Mouse (Mus musculus): ENCODE results near the gene Rasl11b. TPM values are rescaled to one million over a fixed set of nuclear protein-coding genes. Genes with fewer than 3 reads are reported as not detected.
A peak's percentile ranks its signal among the peaks of the same experiment; 100 is the strongest.

Gene Rasl11b
- polyA plus RNA-seq, 1 experiment: 7.7 TPM

GRCm38 (mm10) chr5:74193626-74194025, 1.5 kb upstream of the Rasl11b start:
- Histone ChIP-seq H3K27ac (ENCODE audit: insufficient read depth, low read length) (no peak overlapping the region), H3K4me1 (ENCODE audit: control insufficient read depth, insufficient read depth, insufficient read length) (peaks cover 13% of the 10 kb centered on the region), H3K36me3 (ENCODE audit: control insufficient read depth, insufficient read depth, low read length) (no peaks in the 10 kb centered on the region), H3K4me3 (ENCODE audit: extremely low read depth, insufficient read depth, insufficient read length) (no peak overlapping the region), H3K27me3 (ENCODE audit: control insufficient read depth, insufficient read depth, low read length) (peaks cover 8% of the 10 kb centered on the region)
- WGBS: 73% methylated on average over 7 of the region's 7 CpGs
- no peak for DNase-seq (ENCODE audit: low read depth in 1 of 2, low spot score in 2 of 2)
- no peak for TF ChIP-seq POLR2A (IDR thresholded peaks at IDR 0.05; ENCODE audit: low read depth, low read length)
- no peak for TF ChIP-seq CTCF (IDR thresholded peaks at IDR 0.05; ENCODE audit: extremely low read depth, insufficient read depth, insufficient read length, insufficient replicate concordance)

DNA sequence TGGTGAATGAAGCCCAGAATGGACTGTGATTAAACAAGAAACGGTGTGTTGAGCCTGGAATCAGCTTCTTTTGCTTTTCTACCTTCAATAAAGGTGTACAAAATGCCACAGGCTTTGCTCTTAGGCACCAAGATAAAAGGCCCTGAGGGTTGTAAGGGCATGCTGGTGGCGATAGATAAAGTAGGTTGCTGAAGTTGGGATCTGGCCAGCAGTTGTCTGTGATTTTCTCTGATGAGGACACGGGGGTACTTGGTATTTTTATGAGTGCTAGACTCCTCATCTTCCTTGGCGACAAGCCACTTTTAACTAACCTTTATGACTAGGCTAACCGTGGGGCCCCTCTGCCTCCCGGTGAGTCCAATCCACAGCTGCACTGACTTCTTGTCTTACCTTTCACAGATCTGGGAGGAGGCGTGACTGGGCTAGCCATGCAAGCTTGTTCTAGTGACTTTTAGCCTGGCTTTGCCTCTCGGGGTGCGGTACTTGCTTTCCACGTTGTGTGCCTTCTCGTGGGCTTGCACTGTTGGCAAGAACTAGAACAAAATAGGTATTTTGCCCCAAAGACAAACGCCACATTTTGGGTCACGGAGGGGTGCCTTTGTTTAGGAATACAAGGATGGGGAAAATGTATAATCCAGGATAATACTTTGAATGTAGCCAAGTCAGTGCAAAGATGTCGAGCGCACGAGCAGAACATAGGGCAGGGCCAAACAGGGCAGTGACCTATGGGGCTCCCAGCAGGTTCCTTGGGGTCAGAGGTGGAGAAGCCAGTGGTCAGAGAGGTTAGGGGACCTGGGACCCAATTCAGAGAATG, 852 bp upstream of the Rasl11b start:
- Histone ChIP-seq H3K27ac (ENCODE audit: insufficient read depth, low read length) (no peak overlapping the region), H3K4me1 (ENCODE audit: control insufficient read depth, insufficient read depth, insufficient read length) (peaks cover 13% of the 10 kb centered on the region), H3K4me3 (ENCODE audit: extremely low read depth, insufficient read depth, insufficient read length) (peak overlapping the region; percentile 82; the same call in 1 of the 2 replicates), H3K27me3 (ENCODE audit: control insufficient read depth, insufficient read depth, low read length) (peaks cover 8% of the 10 kb centered on the region), H3K36me3 (ENCODE audit: control insufficient read depth, insufficient read depth, low read length) (no peaks in the 10 kb centered on the region)
- WGBS: 56% methylated on average over 16 of the region's 16 CpGs
- no peak for DNase-seq (ENCODE audit: low read depth in 1 of 2, low spot score in 2 of 2)
- TF ChIP-seq POLR2A (IDR thresholded peaks at IDR 0.05; ENCODE audit: low read depth, low read length) (no peak), CTCF (IDR thresholded peaks at IDR 0.05; ENCODE audit: extremely low read depth, insufficient read depth, insufficient read length, insufficient replicate concordance) (no peak)

DNA sequence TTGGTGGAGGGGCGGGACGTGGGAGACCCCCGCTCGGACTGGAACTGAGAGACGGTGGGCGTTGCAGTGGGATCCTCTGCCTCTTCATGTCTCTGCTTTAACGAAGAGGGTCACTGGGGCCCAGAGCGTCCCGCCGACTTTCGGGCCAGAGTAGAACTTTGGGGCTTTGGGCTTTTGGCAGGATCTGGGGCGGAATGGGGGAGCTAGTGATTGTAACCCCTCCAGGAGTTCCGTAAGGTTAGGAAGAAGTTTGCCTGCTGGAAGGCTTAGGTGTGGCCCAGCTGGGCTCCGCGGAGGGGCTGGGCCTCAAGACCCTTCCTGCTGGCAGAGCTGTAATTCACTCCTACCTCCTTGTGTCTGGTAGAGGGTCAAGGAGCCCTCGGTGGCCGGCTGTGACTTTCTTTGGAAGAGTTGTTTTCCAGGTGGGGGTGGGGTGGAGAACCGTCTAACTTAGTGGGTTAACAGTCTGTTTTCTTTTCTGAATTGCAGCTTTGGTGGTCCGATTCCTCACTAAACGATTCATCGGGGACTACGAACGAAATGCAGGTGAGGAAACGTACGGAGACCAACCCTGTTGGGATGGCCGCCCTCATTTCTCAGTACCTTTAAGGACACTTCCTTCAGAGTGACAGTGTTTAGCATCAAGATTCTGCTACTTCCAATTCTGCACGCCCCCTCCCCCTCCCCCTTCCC, 674 bp downstream of the Rasl11b start:
- TF ChIP-seq POLR2A (IDR thresholded peaks at IDR 0.05; ENCODE audit: low read depth, low read length): no peak
- TF ChIP-seq CTCF (IDR thresholded peaks at IDR 0.05; ENCODE audit: extremely low read depth, insufficient read depth, insufficient read length, insufficient replicate concordance): no peak
- 22% methylated on average over 26 of the region's 27 CpGs for WGBS
- Histone ChIP-seq H3K27me3 (ENCODE audit: control insufficient read depth, insufficient read depth, low read length) (peaks cover 8% of the 10 kb centered on the region), H3K4me3 (ENCODE audit: extremely low read depth, insufficient read depth, insufficient read length) (peak overlapping the region; percentile 82), H3K4me1 (ENCODE audit: control insufficient read depth, insufficient read depth, insufficient read length) (peaks cover 13% of the 10 kb centered on the region), H3K27ac (ENCODE audit: insufficient read depth, low read length) (peak overlapping the region; percentile 29), H3K36me3 (ENCODE audit: control insufficient read depth, insufficient read depth, low read length) (no peaks in the 10 kb centered on the region)
- no peak for DNase-seq (ENCODE audit: low read depth in 1 of 2, low spot score in 2 of 2)

DNA sequence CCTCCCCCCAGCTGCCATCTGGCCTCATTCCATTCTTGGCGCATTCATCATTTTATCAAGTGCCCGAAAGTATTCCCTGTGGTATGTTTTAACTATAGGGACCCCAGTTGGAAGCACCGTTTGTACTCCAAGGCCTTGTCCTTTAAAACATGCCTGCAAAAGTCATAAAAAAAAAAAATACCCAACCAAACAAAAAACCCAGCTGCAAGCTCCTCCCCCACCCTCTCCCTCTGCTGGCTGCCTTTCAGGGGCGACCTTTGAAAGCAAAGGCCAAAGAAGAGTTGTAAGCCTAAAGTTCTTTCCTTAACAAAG, 1.2 kb downstream of the Rasl11b start:
- Histone ChIP-seq H3K36me3 (ENCODE audit: control insufficient read depth, insufficient read depth, low read length) (no peaks in the 10 kb centered on the region), H3K27me3 (ENCODE audit: control insufficient read depth, insufficient read depth, low read length) (peaks cover 8% of the 10 kb centered on the region), H3K4me3 (ENCODE audit: extremely low read depth, insufficient read depth, insufficient read length) (no peak overlapping the region), H3K27ac (ENCODE audit: insufficient read depth, low read length) (no peak overlapping the region), H3K4me1 (ENCODE audit: control insufficient read depth, insufficient read depth, insufficient read length) (peaks cover 13% of the 10 kb centered on the region)
- no peak for DNase-seq (ENCODE audit: low read depth in 1 of 2, low spot score in 2 of 2)
- TF ChIP-seq CTCF (IDR thresholded peaks at IDR 0.05; ENCODE audit: extremely low read depth, insufficient read depth, insufficient read length, insufficient replicate concordance) (no peak), POLR2A (IDR thresholded peaks at IDR 0.05; ENCODE audit: low read depth, low read length) (no peak)
- WGBS: 45% methylated on average over 4 of the region's 4 CpGs

- H3K4me3 ChIP-seq (ENCODE audit: extremely low read depth, insufficient read depth, insufficient read length): no peak overlapping the region
- no peak for DNase-seq (ENCODE audit: low read depth in 1 of 2, low spot score in 2 of 2)
These were observed 2.6 kb downstream of the Rasl11b start for GRCm38 (mm10) chr5:74197541-74198330.

GRCm38 (mm10) chr5:74198446-74198845, 3.4 kb downstream of the Rasl11b start:
- TF ChIP-seq POLR2A (IDR thresholded peaks at IDR 0.05; ENCODE audit: low read depth, low read length) (no peak), CTCF (IDR thresholded peaks at IDR 0.05; ENCODE audit: extremely low read depth, insufficient read depth, insufficient read length, insufficient replicate concordance) (no peak)
- Histone ChIP-seq H3K4me1 (ENCODE audit: control insufficient read depth, insufficient read depth, insufficient read length) (peaks cover 13% of the 10 kb centered on the region), H3K27me3 (ENCODE audit: control insufficient read depth, insufficient read depth, low read length) (peaks cover 8% of the 10 kb centered on the region), H3K36me3 (ENCODE audit: control insufficient read depth, insufficient read depth, low read length) (no peaks in the 10 kb centered on the region), H3K27ac (ENCODE audit: insufficient read depth, low read length) (no peak overlapping the region), H3K4me3 (ENCODE audit: extremely low read depth, insufficient read depth, insufficient read length) (no peak overlapping the region)
- 89% methylated on average over 11 of the region's 11 CpGs for WGBS
- no peak for DNase-seq (ENCODE audit: low read depth in 1 of 2, low spot score in 2 of 2)

More at GRCm38 (mm10) chr5:74197541-74198330, 2.6 kb downstream of the Rasl11b start:
- H3K27ac ChIP-seq (ENCODE audit: insufficient read depth, low read length): no peak overlapping the region
- TF ChIP-seq POLR2A (IDR thresholded peaks at IDR 0.05; ENCODE audit: low read depth, low read length) (no peak), CTCF (IDR thresholded peaks at IDR 0.05; ENCODE audit: extremely low read depth, insufficient read depth, insufficient read length, insufficient replicate concordance) (no peak)
- H3K36me3 ChIP-seq (ENCODE audit: control insufficient read depth, insufficient read depth, low read length): no peaks in the 10 kb centered on the region
- H3K27me3 ChIP-seq (ENCODE audit: control insufficient read depth, insufficient read depth, low read length): peaks cover 8% of the 10 kb centered on the region
- peaks cover 13% of the 10 kb centered on the region for H3K4me1 ChIP-seq (ENCODE audit: control insufficient read depth, insufficient read depth, insufficient read length)
- WGBS: 84% methylated on average over 22 of the region's 22 CpGs

Measured in spleen, adult 2 months (tissue).